Mouse (Mus musculus): Measurements from ENCODE around the gene Cln3.

Cln3 gene

DNA sequence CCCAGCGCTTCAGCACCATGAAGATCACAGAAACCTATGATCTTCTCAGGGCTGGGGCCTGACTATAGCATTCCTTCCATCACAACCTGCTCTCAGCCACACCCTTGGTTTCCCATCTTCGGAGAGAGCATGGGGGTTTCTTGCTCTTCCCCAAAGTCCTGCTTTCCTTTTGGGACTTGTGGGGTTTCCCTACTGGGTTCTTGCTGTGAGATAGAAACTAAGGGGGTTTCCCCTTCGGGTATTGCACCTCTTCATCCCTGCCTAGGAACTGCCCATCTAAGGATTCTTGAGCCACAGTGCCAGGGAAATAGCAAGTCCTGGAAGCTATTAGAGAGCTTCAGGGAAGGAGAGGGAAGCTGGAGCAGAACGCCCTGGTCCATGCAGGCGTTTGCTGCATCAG lies 10.3 kb upstream of the Cln3 start:
- no peak for DNase-seq (ENCODE audit: low spot score in 2 of 2)

DNA sequence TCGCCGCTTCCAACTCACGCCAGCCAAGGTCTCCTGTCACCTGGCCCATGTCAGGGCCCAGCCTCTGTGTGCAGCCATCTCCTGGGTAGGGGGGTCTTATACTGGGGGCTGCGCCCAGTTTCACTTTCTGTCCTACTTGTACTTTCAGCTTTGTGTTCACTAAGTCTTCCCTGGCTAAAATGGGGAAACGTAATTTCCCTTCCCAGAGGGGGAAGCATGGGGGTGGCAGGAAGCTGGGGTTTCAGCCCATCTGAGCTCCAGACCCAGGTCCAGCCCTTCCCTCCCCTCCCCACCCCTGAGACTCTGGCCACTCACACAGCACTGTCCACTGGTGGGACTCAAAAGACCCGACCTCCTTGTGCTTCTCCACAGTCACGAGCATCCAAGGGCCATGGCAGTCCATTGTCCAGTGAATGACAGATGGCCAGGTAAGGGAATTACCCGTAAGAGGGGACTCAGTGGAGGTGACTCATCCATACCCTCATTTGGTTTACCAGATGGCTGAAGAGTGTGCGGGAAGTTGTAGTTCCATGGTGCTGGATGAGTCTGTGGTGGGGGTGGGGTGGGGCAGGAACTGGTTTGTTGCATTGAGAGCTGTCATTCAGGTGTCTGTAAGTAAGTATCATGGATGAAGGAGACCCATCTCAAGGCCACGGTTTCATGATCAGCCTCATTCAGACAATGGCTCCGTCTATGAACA lies 9.4 kb upstream of the Cln3 start, which contains the start of gene Il27:
Gene Il27 (minus strand): TSS at position 80 of the 700 bp plus-strand sequence.
- no peak for DNase-seq (ENCODE audit: low spot score in 2 of 2)

DNA sequence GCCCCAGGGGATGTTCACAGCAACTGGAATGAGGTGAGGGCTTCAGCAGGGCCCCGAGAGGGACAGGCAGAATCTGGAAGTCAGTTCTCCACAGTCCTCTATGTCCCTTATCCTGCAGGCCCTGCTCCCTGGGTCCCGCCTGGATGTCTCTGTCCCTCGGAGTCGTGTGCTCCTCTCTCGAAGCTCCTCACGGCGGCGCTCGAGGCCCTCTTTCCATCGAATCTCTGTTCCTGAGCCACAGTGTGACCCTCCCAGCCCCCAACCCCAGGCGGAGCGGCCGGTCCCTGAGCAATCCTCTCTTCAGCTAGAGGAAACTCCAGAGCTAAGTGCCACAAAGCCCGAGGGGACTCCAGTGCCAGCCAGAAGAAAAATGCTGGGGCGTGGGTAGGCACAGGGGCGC lies 2.2 kb upstream of the Cln3 start:
- peak in 1 of 2 experiments; percentile 49 for DNase-seq (ENCODE audit: low spot score in 2 of 2)

DNA sequence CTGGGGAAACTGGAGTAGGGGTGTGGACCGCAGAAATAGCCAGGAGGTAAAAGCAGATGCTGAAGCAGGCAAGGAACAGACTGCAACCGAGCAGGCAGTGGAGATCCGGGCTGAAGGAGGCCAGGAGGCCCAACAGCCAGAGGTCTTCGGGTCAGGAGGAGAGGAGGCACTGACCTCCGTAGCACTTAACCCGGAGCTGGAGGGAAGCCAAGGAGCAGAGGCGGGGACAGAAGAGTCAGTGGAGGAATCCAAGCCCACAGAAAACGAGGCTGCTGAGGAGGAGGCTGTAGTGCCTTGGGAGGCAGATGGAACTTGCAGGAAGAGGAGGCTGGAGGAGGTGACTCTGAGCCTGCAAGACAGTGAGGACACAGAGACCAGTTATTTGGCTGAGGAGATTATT lies 1.2 kb upstream of the Cln3 start:
- DNase-seq (ENCODE audit: low spot score in 2 of 2) = no peak

DNA sequence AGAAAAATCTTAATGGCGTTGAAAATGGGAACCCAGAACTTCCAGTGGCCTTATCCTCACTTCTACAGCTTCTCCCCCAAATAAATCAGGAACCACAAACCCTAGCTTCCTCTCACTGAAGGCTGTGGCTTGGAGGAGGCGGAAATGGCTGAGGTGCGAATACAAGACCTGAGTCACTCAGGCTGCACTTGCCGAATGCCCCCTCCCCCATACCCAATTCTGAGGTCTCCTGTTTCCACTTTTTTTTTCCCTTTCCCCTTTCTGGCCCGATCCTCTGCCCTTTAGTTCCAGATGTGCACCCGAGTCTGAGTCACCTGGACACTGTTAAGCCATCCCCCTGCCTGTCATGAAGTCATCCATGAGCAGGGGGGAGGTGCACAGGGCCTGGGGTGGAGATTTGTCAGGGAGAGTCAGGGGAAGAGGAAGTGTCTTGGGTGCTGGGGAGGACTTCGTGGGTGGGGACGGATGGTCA lies 1.1 kb downstream of the Cln3 start, which contains the start of gene Apobr:
Gene Apobr (plus strand): TSS at position 437 of the 472 bp plus-strand sequence.
- DNase-seq (ENCODE audit: low spot score in 2 of 2) = no peak

DNA sequence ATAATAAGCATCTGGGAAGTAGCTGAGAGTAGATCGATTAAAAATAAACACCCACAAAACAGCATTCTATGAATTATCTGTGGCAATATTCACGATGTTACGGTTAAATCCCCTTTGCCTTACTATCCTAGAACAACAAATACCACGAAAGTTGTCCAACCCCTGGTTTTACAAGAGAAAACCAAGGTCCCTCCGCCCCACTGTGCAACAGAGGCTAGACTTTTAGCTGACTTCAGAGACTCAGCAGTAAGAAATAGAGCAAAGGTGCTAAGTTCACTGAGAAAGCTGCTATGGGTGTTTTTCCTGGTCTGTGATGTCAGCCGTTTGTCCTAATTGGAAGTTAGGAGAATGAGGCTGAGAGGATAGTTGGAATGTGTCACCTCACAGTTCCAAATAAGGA lies 1.9 kb downstream of the Cln3 start:
- DNase-seq (ENCODE audit: low spot score in 2 of 2) = no peak

DNA sequence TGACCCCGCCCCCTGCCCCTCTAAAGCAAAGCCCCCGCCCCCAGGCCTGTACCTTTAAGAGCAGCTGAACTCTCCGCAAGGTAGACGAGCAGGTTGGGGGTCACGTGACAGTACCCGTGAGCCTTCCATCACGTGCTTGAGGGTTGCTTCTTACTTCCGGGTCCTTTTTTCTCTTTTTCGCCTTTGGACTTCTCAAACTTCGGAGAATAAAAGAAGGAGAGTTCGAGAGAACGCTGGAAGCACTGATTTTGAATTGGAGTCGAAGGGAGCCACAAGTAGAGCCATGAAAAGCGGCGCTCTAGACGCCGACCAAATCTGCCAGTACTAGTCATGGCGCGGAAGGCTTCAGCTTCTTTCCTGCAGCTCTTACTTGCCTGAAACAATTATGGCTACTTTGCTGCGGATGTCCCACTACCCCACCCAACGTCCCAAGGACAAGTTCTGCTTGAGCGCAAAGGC lies 2.3 kb downstream of the Cln3 start:
- DNase-seq (ENCODE audit: low spot score in 2 of 2) = peak; percentile 81 to 85

DNA sequence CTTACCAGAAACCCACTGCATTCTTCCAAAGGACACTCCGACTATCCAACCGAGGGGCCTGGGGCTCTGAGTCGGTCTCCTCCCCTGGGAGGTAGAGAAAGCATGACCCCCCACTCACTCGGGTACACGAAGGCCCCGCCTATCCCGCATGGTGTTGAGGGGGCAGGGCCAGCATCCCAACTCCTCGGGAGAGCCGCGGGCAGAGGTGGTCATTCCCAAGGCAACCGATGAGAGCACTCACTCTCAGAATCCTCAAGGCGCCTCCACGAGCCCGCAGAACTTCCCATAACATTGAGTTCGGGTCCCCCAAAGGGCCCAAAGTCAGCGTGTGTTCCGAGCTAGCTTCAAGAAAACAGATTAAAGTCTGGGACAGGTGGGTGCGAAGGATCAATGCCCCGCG lies 2.9 kb downstream of the Cln3 start:
- DNase-seq (ENCODE audit: low spot score in 2 of 2) = peak in 1 of 2 experiments; percentile 27

DNA sequence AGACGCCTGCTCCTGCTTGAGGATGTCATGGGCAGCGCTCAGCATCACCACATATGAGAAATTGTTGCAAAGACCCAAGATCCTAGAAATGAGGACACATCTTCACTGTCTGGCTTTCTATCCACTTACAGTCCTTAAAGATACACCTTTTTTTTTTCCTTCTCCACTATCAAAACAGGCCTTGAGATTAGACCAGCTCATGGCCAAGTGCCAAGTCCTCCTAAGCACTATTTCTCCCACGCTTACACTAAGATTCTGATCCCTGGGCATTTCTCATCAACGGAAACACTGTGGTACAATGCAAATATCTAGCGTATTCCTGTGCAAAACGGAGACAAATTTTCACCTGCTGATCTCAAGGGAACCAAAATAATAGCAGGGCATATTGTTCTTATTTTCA lies 4.0 kb downstream of the Cln3 start:
- no peak for DNase-seq (ENCODE audit: low spot score in 2 of 2)

DNA sequence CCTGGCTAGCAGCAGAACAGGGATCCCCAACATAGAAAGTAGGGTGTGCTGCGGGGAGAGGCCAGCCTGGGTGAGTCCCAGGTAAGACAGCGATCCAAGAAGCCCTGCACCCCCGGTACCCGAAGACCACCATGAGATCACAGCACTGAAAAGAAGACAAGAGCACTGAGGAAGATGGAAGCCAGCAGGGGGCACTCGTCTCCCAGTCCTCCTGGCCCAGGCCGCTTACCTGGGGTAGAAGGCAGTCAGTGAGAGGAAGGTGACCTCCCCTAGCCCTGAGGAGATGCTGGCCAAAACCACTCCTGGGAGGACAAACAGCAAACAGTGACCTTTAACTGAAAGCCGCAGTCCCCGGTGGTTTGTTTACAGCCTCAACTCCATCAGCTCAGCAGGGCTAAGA lies 6.4 kb downstream of the Cln3 start:
- no peak for DNase-seq (ENCODE audit: low spot score in 2 of 2)

DNA sequence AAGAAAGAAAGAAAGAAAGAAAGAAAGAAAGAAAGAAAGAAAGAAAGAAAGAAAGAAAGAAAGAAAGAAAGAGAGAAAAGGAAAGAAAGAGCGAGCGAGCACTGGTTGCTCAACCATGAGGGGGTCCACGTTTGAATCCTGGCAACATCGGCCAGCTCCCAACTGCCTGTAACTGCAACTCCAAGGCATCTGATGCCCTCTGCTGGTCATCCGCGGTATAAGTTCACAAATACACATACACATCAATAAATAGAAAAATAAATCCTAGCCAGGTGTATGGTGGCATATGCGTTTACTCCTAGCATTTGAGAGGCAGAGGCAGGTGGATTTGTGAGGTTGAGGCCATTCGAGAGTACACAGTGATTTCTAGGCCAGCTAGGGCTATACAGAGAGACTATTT lies 8.7 kb downstream of the Cln3 start:
- DNase-seq (ENCODE audit: low spot score in 2 of 2) = no peak

DNA sequence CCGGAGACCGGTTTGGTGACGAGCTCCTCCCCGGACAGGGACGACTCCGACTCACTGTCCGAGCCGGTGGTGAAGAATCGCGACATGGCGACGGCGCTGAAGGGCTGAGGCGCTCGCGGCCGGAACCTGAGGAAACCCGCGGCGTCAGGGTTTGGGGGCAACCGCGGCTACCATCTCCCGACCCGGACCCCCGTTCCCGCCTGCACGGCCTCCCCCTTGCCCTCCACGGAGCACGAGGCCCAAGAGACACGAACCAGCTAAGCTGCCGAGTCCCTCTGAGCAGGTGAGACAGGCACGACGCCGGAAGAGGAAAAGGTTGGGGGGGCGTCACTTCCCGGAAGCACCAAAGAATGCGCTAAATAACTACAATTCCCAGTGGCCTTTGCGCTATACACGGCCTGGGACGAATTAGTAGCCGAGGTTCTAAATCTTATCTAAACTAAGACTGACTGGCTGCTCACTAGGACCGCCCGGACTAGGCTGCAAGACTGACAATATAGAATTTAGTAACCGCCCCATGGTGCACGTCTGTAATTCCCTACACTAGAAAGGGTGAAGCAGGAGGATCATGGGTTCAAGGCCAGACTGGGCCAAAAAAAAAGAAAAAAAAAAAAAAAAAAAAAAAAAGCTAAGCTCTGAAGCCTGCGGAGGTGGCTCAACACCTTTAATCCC lies 19.4 kb downstream of the Cln3 start, which contains the start of gene Eif3c:
Gene Eif3c (minus strand): TSS at position 318 of the 672 bp plus-strand sequence.
- peak; percentile 77 to 81 for DNase-seq (ENCODE audit: low spot score in 2 of 2)

DNA sequence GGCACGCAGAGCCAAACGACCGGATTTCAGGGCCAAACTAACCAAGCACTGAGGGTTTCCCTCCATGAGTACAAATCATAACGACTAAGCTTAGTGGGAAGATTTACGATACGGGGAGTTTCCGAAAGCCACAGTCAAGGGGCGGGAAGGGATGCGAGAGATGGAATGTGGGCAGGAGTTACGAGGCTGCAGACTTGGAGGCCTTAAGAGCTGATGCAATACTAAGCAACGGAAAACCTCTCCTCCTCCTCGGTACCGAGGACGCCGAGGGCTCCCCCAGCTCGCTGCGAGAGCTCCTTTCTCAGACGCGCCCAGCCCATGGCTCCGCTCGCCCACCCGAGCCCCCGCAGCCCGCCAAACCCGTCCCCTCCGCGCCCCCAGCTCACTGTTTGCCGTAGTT lies 19.9 kb downstream of the Cln3 start:
- DNase-seq (ENCODE audit: low spot score in 2 of 2) = no peak

DNA sequence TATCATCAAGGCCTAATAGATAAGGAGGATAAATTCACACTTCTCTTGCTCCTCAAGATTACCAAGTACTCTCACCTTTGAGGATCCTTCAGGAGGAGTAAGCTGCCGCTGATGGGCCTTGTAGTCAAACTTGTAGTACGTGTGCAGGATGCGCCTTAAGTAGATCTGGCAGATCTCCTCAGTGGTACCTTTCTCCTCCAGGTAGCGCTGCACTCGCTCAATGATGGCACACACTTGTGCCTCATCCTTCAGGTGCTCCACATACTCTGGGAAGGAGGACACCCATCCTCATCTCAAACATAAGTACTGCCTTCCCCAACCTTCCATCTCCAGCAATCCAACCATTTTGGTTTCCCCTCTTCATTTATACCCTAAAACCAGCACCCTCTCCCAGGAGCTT lies 29.0 kb downstream of the Cln3 start:
- no peak for DNase-seq (ENCODE audit: low spot score in 2 of 2)

DNA sequence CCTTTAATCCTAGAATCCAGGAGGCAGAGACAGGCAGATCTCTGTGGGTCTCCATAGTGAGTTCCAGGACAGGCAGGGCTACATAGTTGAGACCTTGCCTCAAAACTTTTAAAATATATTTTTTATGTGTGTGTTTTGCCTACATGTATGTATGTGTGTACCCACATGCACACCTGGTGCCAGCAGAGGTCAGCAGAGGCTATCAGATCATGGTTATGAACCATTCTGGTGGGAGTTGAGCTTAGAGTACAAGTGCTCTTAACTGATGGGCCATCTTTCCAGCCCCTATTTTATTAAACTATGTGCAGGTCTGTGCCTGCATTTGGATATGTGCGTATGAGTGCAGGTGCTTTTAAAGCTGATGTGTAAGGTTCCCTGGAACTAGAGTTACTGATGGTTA lies 30.8 kb downstream of the Cln3 start:
- DNase-seq (ENCODE audit: low spot score in 2 of 2) = no peak

DNA sequence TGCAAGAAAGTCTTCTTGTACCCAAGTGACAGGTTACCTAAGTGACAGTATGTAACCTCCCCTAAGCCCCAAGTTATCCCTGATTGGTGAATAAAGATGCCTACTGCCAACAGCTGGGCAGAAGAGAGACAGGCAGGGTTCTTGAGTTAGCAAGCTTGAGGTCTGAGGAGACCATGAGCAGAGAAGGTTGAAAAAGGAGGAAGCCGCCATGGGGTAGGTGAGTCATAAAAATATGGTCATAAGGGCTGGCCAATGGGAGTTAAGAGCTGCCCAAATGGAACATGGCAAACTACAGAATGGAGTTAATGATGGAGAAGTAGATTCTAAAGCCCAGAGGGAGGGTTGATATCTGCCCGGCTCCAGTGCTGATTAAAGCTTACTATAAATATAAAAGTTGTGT lies 40.0 kb downstream of the Cln3 start:
- no peak for DNase-seq (ENCODE audit: low spot score in 2 of 2)

DNA sequence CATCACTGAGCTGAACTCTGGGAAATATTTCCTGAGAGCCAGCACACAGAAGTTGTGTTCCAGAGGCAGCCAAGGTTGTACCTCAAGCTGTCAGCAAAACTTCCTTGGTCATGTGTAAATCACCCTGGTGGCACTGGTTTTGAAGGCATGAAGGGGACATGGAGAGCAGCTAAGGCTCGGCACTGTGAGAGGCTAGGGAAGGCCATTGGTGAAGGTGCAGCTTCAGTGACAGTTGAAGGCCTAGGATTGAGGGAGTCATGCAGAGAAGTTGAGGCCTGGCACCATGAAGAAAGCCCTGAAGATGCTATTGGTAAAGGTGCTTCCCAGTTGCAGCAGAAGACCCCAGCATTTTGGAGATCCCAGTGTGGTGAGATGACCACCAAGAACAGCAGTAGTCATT lies 44.0 kb downstream of the Cln3 start:
- no peak for DNase-seq (ENCODE audit: low spot score in 2 of 2)

DNA sequence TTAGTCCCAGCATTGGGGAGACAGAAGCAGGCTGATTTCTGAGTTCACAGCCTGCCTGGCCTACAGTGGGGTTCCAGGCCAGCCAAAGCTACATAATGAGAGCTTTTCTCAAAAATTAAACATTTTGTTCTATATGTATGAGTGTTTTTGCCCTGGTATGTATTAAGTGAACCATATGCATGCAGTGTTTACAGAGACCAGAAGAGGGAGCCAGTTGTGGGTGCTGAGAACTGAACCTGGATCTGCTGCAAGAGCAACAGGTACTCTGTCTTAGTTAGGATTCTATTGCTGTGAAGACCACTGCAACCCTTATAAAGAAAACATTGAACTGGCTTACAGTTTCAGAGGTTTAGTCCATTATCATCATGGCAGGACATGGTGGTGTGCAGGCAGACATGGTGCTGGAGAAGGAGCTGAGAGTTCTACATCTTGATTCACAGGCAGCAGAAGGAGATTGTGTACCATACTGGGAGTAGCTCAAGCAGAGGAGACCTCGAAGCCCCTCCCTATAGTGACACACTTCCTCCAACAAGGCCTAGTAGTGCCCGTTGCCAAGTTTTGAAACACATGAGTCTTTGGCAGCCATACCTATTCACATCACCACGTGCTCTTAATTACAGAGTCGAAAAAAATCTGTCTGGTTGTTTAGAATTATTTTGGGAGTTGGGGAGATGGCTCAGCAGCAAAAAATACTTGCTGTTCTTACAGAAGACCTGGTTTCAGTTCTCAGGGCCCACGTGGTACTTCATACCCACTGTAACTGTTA lies 47.6 kb downstream of the Cln3 start:
- peak in 1 of 2 experiments; percentile 19 for DNase-seq (ENCODE audit: low spot score in 2 of 2)

DNA sequence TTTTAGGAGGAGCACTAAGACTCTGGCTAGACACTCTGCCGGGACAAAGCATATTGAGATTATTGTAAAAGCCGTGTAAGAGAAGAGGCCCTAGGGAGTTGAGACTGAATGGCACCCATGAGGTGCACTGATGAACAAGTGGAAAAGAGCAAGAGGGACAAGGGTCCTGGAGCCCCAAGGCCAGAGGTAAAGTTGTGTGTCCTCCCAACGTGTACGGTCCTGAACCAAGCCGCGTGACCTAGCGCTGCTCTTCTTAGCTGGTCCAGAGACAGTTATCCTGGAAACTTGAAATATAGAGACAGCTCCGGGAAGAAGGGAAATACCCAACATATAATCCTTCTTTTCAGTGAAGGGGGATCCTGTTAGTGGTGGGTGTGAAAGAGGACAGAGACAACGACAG lies 49.2 kb downstream of the Cln3 start:
- DNase-seq (ENCODE audit: low spot score in 2 of 2) = no peak

DNA sequence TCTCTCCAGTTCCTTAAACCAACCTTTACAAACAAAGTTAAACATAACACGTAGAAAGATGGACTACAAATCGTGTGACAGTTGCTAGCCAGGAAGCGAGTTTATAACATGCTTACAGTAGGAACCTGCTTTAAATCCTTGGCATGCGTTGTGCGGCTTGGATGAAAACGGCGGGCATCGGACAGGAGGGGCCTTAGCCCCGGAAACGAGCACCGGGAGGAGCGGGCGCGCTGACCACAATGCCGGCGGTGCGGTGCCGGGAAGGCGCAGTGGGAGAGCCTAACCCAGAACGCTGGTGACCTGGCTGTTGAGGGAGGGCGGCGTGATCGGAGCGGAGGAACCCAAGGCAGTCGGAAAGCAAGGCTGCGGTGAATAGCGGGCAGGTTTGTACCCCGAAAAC lies 49.9 kb downstream of the Cln3 start:
- no peak for DNase-seq (ENCODE audit: low spot score in 2 of 2)

DNA sequence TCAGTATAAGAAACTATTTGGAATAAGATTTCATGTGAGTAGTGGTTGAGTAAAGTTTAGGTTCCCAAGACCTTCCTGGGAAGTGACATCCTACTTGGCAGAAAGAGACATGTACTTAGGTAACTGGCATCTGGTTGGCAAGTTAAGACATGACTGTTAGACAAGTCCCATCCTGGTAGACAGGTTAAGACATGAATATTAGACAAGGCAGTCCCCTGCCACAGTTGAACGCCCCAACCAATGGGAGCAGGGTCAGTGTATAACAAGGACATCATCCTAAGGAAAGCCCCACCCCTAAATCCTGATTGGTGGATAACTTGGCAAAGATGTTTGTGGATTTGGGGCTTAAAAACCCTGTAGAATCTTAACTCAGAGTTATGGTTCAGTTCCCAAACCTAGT lies 52.2 kb downstream of the Cln3 start:
- no peak for DNase-seq (ENCODE audit: low spot score in 2 of 2)

DNA sequence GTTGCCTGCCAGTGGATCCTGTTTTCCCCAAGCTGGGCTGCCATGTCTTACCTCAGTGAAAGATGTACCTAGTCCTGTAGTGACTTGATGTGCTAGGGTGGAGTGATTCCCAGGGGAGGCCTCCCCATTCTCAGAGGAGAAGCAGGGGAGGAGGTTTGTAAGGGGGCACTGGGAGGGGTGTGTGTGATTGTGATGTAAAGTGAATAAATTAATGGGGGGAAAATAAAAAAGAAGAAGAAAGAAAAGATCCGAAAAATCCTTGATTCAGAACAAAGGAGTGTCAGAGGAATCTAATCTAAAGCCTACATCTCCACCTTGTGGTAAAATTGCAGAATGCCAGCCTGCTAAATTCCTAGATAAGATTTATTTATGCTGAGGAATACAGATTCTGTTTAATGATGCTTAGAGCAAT lies 57.4 kb downstream of the Cln3 start:
- no peak for DNase-seq (ENCODE audit: low spot score in 2 of 2)

Data from frontal cortex, postnatal 10 days (tissue).